Mouse (Mus musculus): ENCODE measurements around the gene Olfr229. TPM values are rescaled to one million over a fixed set of nuclear protein-coding genes. Genes with fewer than 3 reads are reported as not detected.

Gene Olfr229
- polyA plus RNA-seq, 1 experiment from 2014 or later: not detected

Other genes with a start within 250 kb of the Olfr229 start
- gene Olfr963, start 240.1 kb upstream of the Olfr229 start, polyA plus RNA-seq (2016; fragmentation: Nextera tagmentation; extraction: Ambion mirVana): not detected in 2 replicates
- 0.05 TPM in 1 of 2 replicates, not detected in the other for gene Olfr149, start 200.2 kb upstream of the Olfr229 start, polyA plus RNA-seq (2016; fragmentation: Nextera tagmentation; extraction: Ambion mirVana)
- gene Olfr965, start 196.0 kb upstream of the Olfr229 start, polyA plus RNA-seq (2016; fragmentation: Nextera tagmentation; extraction: Ambion mirVana): not detected in 2 replicates
- not detected in 2 replicates for gene Olfr150, start 176.4 kb upstream of the Olfr229 start, polyA plus RNA-seq (2016; fragmentation: Nextera tagmentation; extraction: Ambion mirVana)
- not detected in 2 replicates for gene Olfr967, start 161.1 kb upstream of the Olfr229 start, polyA plus RNA-seq (2016; fragmentation: Nextera tagmentation; extraction: Ambion mirVana)
- not detected in 2 replicates for gene Olfr968, start 124.1 kb upstream of the Olfr229 start, polyA plus RNA-seq (2016; fragmentation: Nextera tagmentation; extraction: Ambion mirVana)
- not detected in 2 replicates for gene Olfr969, start 116.4 kb upstream of the Olfr229 start, polyA plus RNA-seq (2016; fragmentation: Nextera tagmentation; extraction: Ambion mirVana)
- not detected in 2 replicates for gene Olfr970, start 98.5 kb upstream of the Olfr229 start, polyA plus RNA-seq (2016; fragmentation: Nextera tagmentation; extraction: Ambion mirVana)
- not detected in 2 replicates for gene Olfr971, start 70.5 kb upstream of the Olfr229 start, polyA plus RNA-seq (2016; fragmentation: Nextera tagmentation; extraction: Ambion mirVana)
- gene Olfr972, start 40.9 kb upstream of the Olfr229 start, polyA plus RNA-seq (2016; fragmentation: Nextera tagmentation; extraction: Ambion mirVana): not detected in 2 replicates
- not detected in 2 replicates for gene Olfr974, start 30.2 kb downstream of the Olfr229 start, polyA plus RNA-seq (2016; fragmentation: Nextera tagmentation; extraction: Ambion mirVana)
- 0.05 TPM in 1 of 2 replicates, not detected in the other for gene Olfr975, start 44.7 kb downstream of the Olfr229 start, polyA plus RNA-seq (2016; fragmentation: Nextera tagmentation; extraction: Ambion mirVana)
- gene Olfr976, start 53.8 kb downstream of the Olfr229 start, polyA plus RNA-seq (2016; fragmentation: Nextera tagmentation; extraction: Ambion mirVana): not detected in 2 replicates
- not detected in 2 replicates for gene Olfr978, start 84.8 kb downstream of the Olfr229 start, polyA plus RNA-seq (2016; fragmentation: Nextera tagmentation; extraction: Ambion mirVana)
- not detected in 2 replicates for gene Olfr979, start 96.1 kb downstream of the Olfr229 start, polyA plus RNA-seq (2016; fragmentation: Nextera tagmentation; extraction: Ambion mirVana)
- gene Olfr980, start 102.2 kb downstream of the Olfr229 start, polyA plus RNA-seq (2016; fragmentation: Nextera tagmentation; extraction: Ambion mirVana): not detected in 2 replicates
- gene Olfr981, start 114.1 kb downstream of the Olfr229 start, polyA plus RNA-seq (2016; fragmentation: Nextera tagmentation; extraction: Ambion mirVana): not detected in 2 replicates
- not detected in 2 replicates for gene Olfr982, start 166.5 kb downstream of the Olfr229 start, polyA plus RNA-seq (2016; fragmentation: Nextera tagmentation; extraction: Ambion mirVana)
- not detected in 2 replicates for gene Olfr983, start 186.3 kb downstream of the Olfr229 start, polyA plus RNA-seq (2016; fragmentation: Nextera tagmentation; extraction: Ambion mirVana)
- gene Olfr984, start 206.9 kb downstream of the Olfr229 start, polyA plus RNA-seq (2016; fragmentation: Nextera tagmentation; extraction: Ambion mirVana): not detected in 2 replicates
- gene Olfr985, start 222.8 kb downstream of the Olfr229 start, polyA plus RNA-seq (2016; fragmentation: Nextera tagmentation; extraction: Ambion mirVana): not detected in 2 replicates
- not detected in 2 replicates for gene Tmem225, start 240.8 kb downstream of the Olfr229 start, polyA plus RNA-seq (2016; fragmentation: Nextera tagmentation; extraction: Ambion mirVana)